Mouse (Mus musculus): ENCODE data around the gene Gatb. TPM values are rescaled to one million over a fixed set of nuclear protein-coding genes. Genes with fewer than 3 reads are reported as not detected.

Gatb gene
- polyA plus RNA-seq, 1 experiment from 2014 or later = 26.5 TPM

DNA sequence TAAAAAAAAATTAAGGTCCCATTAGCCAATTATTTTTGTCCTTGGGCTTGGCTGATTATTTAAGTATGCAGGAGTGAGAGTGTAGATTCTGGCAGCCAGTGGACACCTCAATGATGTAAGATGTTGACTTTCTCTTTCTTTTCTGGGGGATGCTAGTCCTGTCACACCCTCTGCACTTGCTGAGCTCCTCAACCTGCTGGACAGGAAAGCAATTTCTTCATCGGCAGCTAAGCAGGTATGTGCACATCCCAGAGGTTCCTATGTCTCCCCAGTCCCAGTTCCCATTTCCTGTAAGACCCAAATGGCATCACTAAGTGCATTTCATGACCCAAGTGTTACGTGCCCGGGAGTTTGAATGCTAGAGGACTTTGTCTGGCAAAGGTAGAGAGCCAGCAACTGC is 70.9 kb downstream of the Gatb start:
- Histone ChIP-seq H3K27me3 (ENCODE audit: low read depth, poor library complexity, severe bottlenecking) (no peaks in the 10 kb centered on the region), H3K27ac (no peak overlapping the region), H3K4me3 (no peak overlapping the region), H3K4me1 (no peaks in the 10 kb centered on the region), H3K36me3 (no peaks in the 10 kb centered on the region), H3K9me3 (replicated peaks) (no peaks in the 10 kb centered on the region)
- WGBS = 94% methylated on average over 3 of the region's 3 CpGs
- DNase-seq (ENCODE audit: low spot score) = no peak

- no peak for DNase-seq (ENCODE audit: low spot score)
- Histone ChIP-seq H3K27me3 (ENCODE audit: low read depth, poor library complexity, severe bottlenecking) (no peaks in the 10 kb centered on the region), H3K4me1 (no peaks in the 10 kb centered on the region), H3K36me3 (no peaks in the 10 kb centered on the region), H3K9me3 (replicated peaks) (no peaks in the 10 kb centered on the region), H3K27ac (no peak overlapping the region), H3K4me3 (no peak overlapping the region)
- WGBS = 90% methylated on average over 7 of the region's 7 CpGs
Observed at GRCm38 (mm10) chr3:85645517-85646004, 71.6 kb downstream of the Gatb start.

GRCm38 (mm10) chr3:85649176-85649575 is 75.3 kb downstream of the Gatb start:
- no peaks in the 10 kb centered on the region for H3K9me3 ChIP-seq (replicated peaks)
- H3K4me1 ChIP-seq = no peaks in the 10 kb centered on the region
- WGBS = 94% methylated on average over 4 of the region's 4 CpGs
- no peak overlapping the region for H3K27ac ChIP-seq
- no peak overlapping the region for H3K4me3 ChIP-seq
- 0 out of 2 replicates have a peak, but pooled peaks cover 5% of the 10 kb centered on the region for H3K36me3 ChIP-seq
- no peak for DNase-seq (ENCODE audit: low spot score)
- H3K27me3 ChIP-seq (ENCODE audit: low read depth, poor library complexity, severe bottlenecking) = no peaks in the 10 kb centered on the region

GRCm38 (mm10) chr3:85652727-85653665 is 79.1 kb downstream of the Gatb start:
- Histone ChIP-seq H3K27ac (no peak overlapping the region), H3K27me3 (ENCODE audit: low read depth, poor library complexity, severe bottlenecking) (no peaks in the 10 kb centered on the region), H3K4me1 (peaks cover 8% of the 10 kb centered on the region; the same call in 1 of the 2 replicates), H3K4me3 (no peak overlapping the region), H3K9me3 (replicated peaks) (no peaks in the 10 kb centered on the region), H3K36me3 (0 out of 2 replicates have a peak, but pooled peaks cover 8% of the 10 kb centered on the region)
- 87% methylated on average over 4 of the region's 4 CpGs for WGBS
- no peak for DNase-seq (ENCODE audit: low spot score)

DNA sequence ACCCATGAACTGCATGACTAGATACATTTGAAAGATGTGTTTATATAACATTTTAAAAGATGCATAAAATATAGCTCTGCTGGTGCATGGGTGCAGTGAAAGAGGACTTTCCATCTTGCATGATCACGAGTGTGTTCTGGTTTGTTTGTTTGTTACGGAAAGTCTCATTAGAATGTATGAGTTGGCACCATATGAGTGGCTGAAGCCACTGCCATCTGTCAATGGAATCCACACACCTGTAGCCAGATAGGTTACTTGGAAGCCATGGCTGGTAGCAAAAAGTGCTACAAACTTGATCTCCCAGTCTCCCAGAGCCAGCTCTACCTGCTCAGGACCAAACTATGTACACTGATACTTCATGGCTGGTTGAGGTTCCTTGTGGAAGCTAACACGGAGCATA is 81.6 kb downstream of the Gatb start:
- Histone ChIP-seq H3K4me3 (no peak overlapping the region), H3K36me3 (0 out of 2 replicates have a peak, but pooled peaks cover 8% of the 10 kb centered on the region), H3K27me3 (ENCODE audit: low read depth, poor library complexity, severe bottlenecking) (no peaks in the 10 kb centered on the region), H3K4me1 (peaks cover 8% of the 10 kb centered on the region; the same call in 1 of the 2 replicates), H3K9me3 (replicated peaks) (no peaks in the 10 kb centered on the region), H3K27ac (no peak overlapping the region)
- 95% methylated on average over 3 of the region's 3 CpGs for WGBS
- no peak for DNase-seq (ENCODE audit: low spot score)

- DNase-seq (ENCODE audit: low spot score) = no peak
Observed at GRCm38 (mm10) chr3:85659681-85660080, 85.8 kb downstream of the Gatb start.

GRCm38 (mm10) chr3:85661926-85662813 is 88.3 kb downstream of the Gatb start:
- 77% methylated on average over 10 of the region's 10 CpGs for WGBS
- Histone ChIP-seq H3K4me3 (no peak overlapping the region), H3K27ac (no peak overlapping the region), H3K27me3 (ENCODE audit: low read depth, poor library complexity, severe bottlenecking) (no peaks in the 10 kb centered on the region), H3K36me3 (no peaks in the 10 kb centered on the region), H3K4me1 (0 out of 2 replicates have a peak, but pooled peaks cover 2% of the 10 kb centered on the region), H3K9me3 (replicated peaks) (no peaks in the 10 kb centered on the region)
- DNase-seq (ENCODE audit: low spot score) = no peak

More at GRCm38 (mm10) chr3:85659681-85660080, 85.8 kb downstream of the Gatb start:
- Histone ChIP-seq H3K36me3 (0 out of 2 replicates have a peak, but pooled peaks cover 2% of the 10 kb centered on the region), H3K9me3 (replicated peaks) (no peaks in the 10 kb centered on the region), H3K27ac (no peak overlapping the region), H3K4me1 (peaks cover 8% of the 10 kb centered on the region; the same call in 1 of the 2 replicates), H3K4me3 (no peak overlapping the region), H3K27me3 (ENCODE audit: low read depth, poor library complexity, severe bottlenecking) (no peaks in the 10 kb centered on the region)
- 92% methylated on average over 7 of the region's 7 CpGs for WGBS

DNA sequence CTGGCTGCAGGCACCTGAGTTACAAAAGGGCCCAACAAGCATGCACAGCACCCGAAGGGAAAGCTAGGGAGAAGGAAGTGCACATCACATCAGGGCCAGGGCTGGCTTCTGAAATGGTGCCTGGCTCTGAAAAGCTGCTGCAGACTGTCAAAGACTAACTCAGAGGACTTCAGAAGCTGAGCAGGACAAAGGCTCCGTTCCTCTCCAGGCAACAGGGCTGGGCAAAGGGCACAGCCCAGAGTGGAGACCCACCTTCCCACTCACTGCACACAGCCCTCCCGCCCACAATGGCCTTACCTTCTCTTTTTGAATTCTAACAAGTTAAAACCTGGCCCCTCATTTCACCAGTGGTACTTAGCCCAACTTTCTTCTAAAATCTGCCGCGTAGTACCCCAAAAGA is 89.9 kb downstream of the Gatb start:
- no peak overlapping the region for H3K27ac ChIP-seq
- 85% methylated on average over 5 of the region's 5 CpGs for WGBS
- no peaks in the 10 kb centered on the region for H3K36me3 ChIP-seq
- no peak for DNase-seq (ENCODE audit: low spot score)
- no peaks in the 10 kb centered on the region for H3K4me1 ChIP-seq
- no peak overlapping the region for H3K4me3 ChIP-seq
- no peaks in the 10 kb centered on the region for H3K27me3 ChIP-seq (ENCODE audit: low read depth, poor library complexity, severe bottlenecking)
- no peaks in the 10 kb centered on the region for H3K9me3 ChIP-seq (replicated peaks)

DNA sequence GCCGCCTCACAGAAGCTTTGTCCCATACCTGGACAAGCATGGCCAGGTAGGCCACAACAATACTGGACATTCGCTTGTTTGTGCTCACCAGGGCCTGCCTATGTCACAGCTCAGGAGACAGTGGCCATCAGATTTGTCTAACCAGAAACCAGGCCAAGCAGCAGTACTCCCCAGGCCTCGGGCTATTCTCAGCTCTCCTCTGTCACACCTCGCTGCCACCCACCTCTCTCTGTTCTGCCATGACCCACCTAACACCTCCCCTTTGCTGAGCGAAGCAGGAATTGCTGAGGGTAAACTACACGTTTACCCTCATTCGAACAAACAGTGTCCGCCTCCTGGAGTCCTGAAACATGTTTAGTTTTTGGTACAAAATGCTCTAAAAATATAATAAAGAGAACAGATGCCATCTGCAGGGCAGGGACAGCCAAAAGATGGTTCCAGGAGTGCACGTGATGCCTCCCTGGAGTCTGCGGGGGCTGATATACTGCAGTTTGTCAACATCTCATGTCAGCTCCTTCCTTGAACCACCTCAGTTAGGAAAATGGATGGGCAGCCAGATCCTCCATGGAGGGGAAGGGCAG is 90.8 kb downstream of the Gatb start:
- no peak for DNase-seq (ENCODE audit: low spot score)
- Histone ChIP-seq H3K9me3 (replicated peaks) (no peaks in the 10 kb centered on the region), H3K27me3 (ENCODE audit: low read depth, poor library complexity, severe bottlenecking) (no peaks in the 10 kb centered on the region), H3K4me3 (no peak overlapping the region), H3K4me1 (no peaks in the 10 kb centered on the region), H3K27ac (no peak overlapping the region), H3K36me3 (no peaks in the 10 kb centered on the region)
- 80% methylated on average over 10 of the region's 10 CpGs for WGBS

- H3K27me3 ChIP-seq (ENCODE audit: low read depth, poor library complexity, severe bottlenecking) = no peaks in the 10 kb centered on the region
- no peak overlapping the region for H3K4me3 ChIP-seq
- no peaks in the 10 kb centered on the region for H3K9me3 ChIP-seq (replicated peaks)
- H3K36me3 ChIP-seq = no peaks in the 10 kb centered on the region
- no peak overlapping the region for H3K27ac ChIP-seq
- no peaks in the 10 kb centered on the region for H3K4me1 ChIP-seq
- no peak for DNase-seq (ENCODE audit: low spot score)
- WGBS = 86% methylated on average over 3 of the region's 3 CpGs
Observed at GRCm38 (mm10) chr3:85666166-85666565, 92.2 kb downstream of the Gatb start.

GRCm38 (mm10) chr3:85666736-85667135 is 92.8 kb downstream of the Gatb start:
- no peak for DNase-seq (ENCODE audit: low spot score)
- H3K27ac ChIP-seq = no peak overlapping the region
- H3K4me1 ChIP-seq = no peaks in the 10 kb centered on the region
- H3K9me3 ChIP-seq (replicated peaks) = no peaks in the 10 kb centered on the region
- H3K36me3 ChIP-seq = no peaks in the 10 kb centered on the region
- WGBS = 87% methylated on average over 12 of the region's 12 CpGs
- no peaks in the 10 kb centered on the region for H3K27me3 ChIP-seq (ENCODE audit: low read depth, poor library complexity, severe bottlenecking)
- no peak overlapping the region for H3K4me3 ChIP-seq

DNA sequence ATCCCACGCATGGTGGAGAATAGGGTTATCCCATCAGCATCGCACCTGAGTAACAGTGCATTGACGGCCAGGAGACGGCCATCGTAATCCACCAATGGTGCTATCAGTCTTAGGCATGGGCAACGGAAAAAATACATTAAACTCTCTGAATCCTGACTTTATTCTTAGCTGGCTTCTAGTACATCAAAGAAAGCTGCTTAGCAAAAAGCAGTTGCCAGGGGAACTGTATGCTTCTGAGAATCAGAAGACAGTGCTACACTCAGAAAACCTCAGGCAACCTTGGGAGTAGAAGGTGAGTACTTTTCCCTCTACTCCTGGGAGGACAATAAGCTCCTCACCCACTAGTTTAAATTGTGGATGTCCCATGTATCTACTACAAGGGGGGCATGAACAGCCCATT is 93.8 kb downstream of the Gatb start:
- WGBS = 89% methylated on average over 6 of the region's 6 CpGs
- no peaks in the 10 kb centered on the region for H3K36me3 ChIP-seq
- H3K4me3 ChIP-seq = no peak overlapping the region
- no peaks in the 10 kb centered on the region for H3K4me1 ChIP-seq
- no peak overlapping the region for H3K27ac ChIP-seq
- DNase-seq (ENCODE audit: low spot score) = no peak
- no peaks in the 10 kb centered on the region for H3K9me3 ChIP-seq (replicated peaks)
- no peaks in the 10 kb centered on the region for H3K27me3 ChIP-seq (ENCODE audit: low read depth, poor library complexity, severe bottlenecking)
